Mouse (Mus musculus) frontal cortex, postnatal 14 days (tissue): ENCODE measurements at regions not wholly inside any gene's neighbourhood (a gene's known extent, or its start where the extent isn't known, plus 50 kb on each side); places are given as distances from the start of the nearest gene placed in this dataset.

Experiments
- DNase-seq, 2 experiments: peaks; one replicate each; pipeline ENCODE4 v3.0.0; 2022; ENCODE audit warnings: low spot score in 2 of 2

GRCm38 (mm10) chr15:7459992-7460820 is 62.0 kb upstream of the Egflam start:
- DNase-seq: peak; percentile 35 to 72

GRCm38 (mm10) chr15:7462549-7462948 is 64.4 kb upstream of the Egflam start:
- no peak for DNase-seq

- DNase-seq: no peak
Observed at GRCm38 (mm10) chr15:7463444-7464350, 65.5 kb upstream of the Egflam start.

GRCm38 (mm10) chr15:7480211-7480610 is 82.0 kb upstream of the Egflam start:
- DNase-seq: no peak

- no peak for DNase-seq
Observed at GRCm38 (mm10) chr15:7480792-7481210, 82.6 kb upstream of the Egflam start.

- DNase-seq: no peak
Observed at GRCm38 (mm10) chr15:7483686-7484085, 85.5 kb upstream of the Egflam start.

GRCm38 (mm10) chr15:7491091-7491490 is 92.9 kb upstream of the Egflam start:
- no peak for DNase-seq

- no peak for DNase-seq
Observed at GRCm38 (mm10) chr15:7493126-7493669, 95.0 kb upstream of the Egflam start.

- no peak for DNase-seq
Observed at GRCm38 (mm10) chr15:7497852-7498251, 99.7 kb upstream of the Egflam start.

GRCm38 (mm10) chr15:7508535-7508934 is 110.3 kb upstream of the Egflam start:
- no peak for DNase-seq

- DNase-seq: no peak
Observed at GRCm38 (mm10) chr15:7514743-7515273, 116.6 kb upstream of the Egflam start.

GRCm38 (mm10) chr15:7521611-7522010 is 123.4 kb upstream of the Egflam start:
- no peak for DNase-seq

- no peak for DNase-seq
Observed at GRCm38 (mm10) chr15:7522902-7523786, 124.9 kb upstream of the Egflam start.

GRCm38 (mm10) chr15:7530959-7531588 is 132.9 kb upstream of the Egflam start:
- DNase-seq: no peak

- DNase-seq: no peak
Observed at GRCm38 (mm10) chr15:7537858-7538257, 139.7 kb upstream of the Egflam start.

- DNase-seq: no peak
Observed at GRCm38 (mm10) chr15:7553190-7553895, 155.1 kb upstream of the Egflam start.

- no peak for DNase-seq
Observed at GRCm38 (mm10) chr15:7554433-7554832, 156.2 kb upstream of the Egflam start.

GRCm38 (mm10) chr15:7563279-7563678 is 165.1 kb upstream of the Egflam start:
- no peak for DNase-seq

GRCm38 (mm10) chr15:7563726-7564125 is 165.5 kb upstream of the Egflam start:
- DNase-seq: peak; percentile 28 to 47

- no peak for DNase-seq
Observed at GRCm38 (mm10) chr15:7572221-7572620, 174.0 kb upstream of the Egflam start.
